Mouse (Mus musculus) stomach, postnatal 0 days (tissue): ENCODE measurements at regions not wholly inside any gene's neighbourhood (a gene's known extent, or its start where the extent isn't known, plus 50 kb on each side); places are given as distances from the start of the nearest gene placed in this dataset.

Experiments used
- ATAC-seq: fragments of 200-750 bp; cut with Nextera tagmentation; 2 replicates; pipeline ENCODE4 v1.8.0; 2017; ENCODE audit not compliant: low FRiP score, low TSS enrichment
- DNase-seq: peaks from one replicate; pipeline ENCODE4 v3.0.0-alpha.2; 2016; ENCODE audit warnings: low spot score
- H3K27ac ChIP-seq: fragments of 300-500 bp; sonication (generic); replicated peaks from 2 replicates; pipeline ENCODE4 v1.5.1; 2014; ENCODE audit warnings: mild to moderate bottlenecking, control low read depth
- H3K27me3 ChIP-seq: fragments of 300-500 bp; sonication (generic); 2 replicates; pipeline ENCODE4 v1.6.1; 2014; ENCODE audit warnings: low read length; ENCODE audit not compliant: control insufficient read depth, insufficient read depth
- H3K36me3 ChIP-seq: fragments of 300-500 bp; sonication (generic); 2 replicates; pipeline ENCODE4 v1.6.1; 2014; ENCODE audit warnings: low read length, mixed read lengths; ENCODE audit not compliant: control insufficient read depth, insufficient read depth
- H3K4me1 ChIP-seq: fragments of 300-500 bp; sonication (generic); replicated peaks from 2 replicates; pipeline ENCODE4 v1.6.1; 2014; ENCODE audit warnings: antibody characterized with exemption; ENCODE audit not compliant: control insufficient read depth, insufficient read depth
- H3K4me2 ChIP-seq: fragments of 300-500 bp; sonication (generic); replicated peaks from 2 replicates; pipeline ENCODE4 v1.6.1; 2014; ENCODE audit warnings: low read depth, mild to moderate bottlenecking, control low read depth, moderate library complexity
- H3K4me3 ChIP-seq: fragments of 300-500 bp; sonication (generic); 2 replicates; pipeline ENCODE4 v1.5.1; 2014; ENCODE audit warnings: low read depth, low read length, control low read depth
- H3K9ac ChIP-seq: fragments of 300-500 bp; sonication (generic); 2 replicates; pipeline ENCODE4 v1.6.1; 2014; ENCODE audit warnings: mild to moderate bottlenecking, low read length, control low read depth, mixed read lengths
- H3K9me3 ChIP-seq: fragments of 300-500 bp; sonication (generic); 2 replicates; pipeline ENCODE4 v1.6.1; 2016; ENCODE audit warnings: low read length; ENCODE audit not compliant: control insufficient read depth
- CTCF ChIP-seq: IDR thresholded peaks from 2 replicates; pipeline ENCODE4 v1.5.1; 2016; ENCODE audit warnings: antibody characterized with exemption, low read depth, mild to moderate bottlenecking, moderate library complexity
- EP300 ChIP-seq: optimal IDR thresholded peaks from 2 replicates; pipeline ENCODE3; 2016; ENCODE audit warnings: antibody characterized with exemption
- WGBS: fragments of 180-500 bp; shearing (Covaris S2); extraction: QIAGEN DNeasy Blood & Tissue Kit; methylation state at CpG from one replicate; pipeline ENCODE4 v1.1.7; 2014; 5-methylcytosine and 5-hydroxymethylcytosine counted together

GRCm38 (mm10) chr16:79407385-79407784, 316.5 kb upstream of the Tmprss15 start:
- Histone ChIP-seq H3K36me3 (no peaks in the 10 kb centered on the region), H3K4me3 (no peak overlapping the region), H3K9ac (no peak overlapping the region), H3K4me2 (no peak overlapping the region), H3K9me3 (no peaks in the 10 kb centered on the region), H3K27me3 (no peaks in the 10 kb centered on the region), H3K27ac (no peak overlapping the region), H3K4me1 (no peaks in the 10 kb centered on the region)
- TF ChIP-seq EP300 = no peak
- no peak for TF ChIP-seq CTCF
- DNase-seq (no peak), ATAC-seq (no peak)

DNA sequence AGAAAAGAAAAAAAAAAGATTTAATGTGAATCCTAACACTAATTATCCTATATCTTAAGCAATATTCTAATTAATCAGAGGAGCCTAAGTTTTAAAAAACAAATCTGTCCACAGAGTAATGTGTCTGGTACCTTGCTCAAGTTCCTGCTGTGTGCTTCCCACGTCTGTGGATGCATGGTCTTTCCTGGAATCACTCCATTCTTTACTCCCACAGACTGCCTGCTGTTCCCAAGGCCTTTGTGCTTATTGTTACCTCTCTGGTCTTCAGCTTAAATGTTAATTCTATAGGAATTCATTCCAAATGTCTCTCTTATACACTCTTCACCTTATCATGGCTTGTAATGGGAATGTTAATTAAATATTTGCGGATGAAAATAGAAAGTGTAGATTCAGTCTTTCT, 315.3 kb upstream of the Tmprss15 start:
- Histone ChIP-seq H3K27me3 (no peaks in the 10 kb centered on the region), H3K36me3 (no peaks in the 10 kb centered on the region), H3K4me3 (no peak overlapping the region), H3K9me3 (no peaks in the 10 kb centered on the region), H3K9ac (no peak overlapping the region), H3K27ac (no peak overlapping the region), H3K4me2 (no peak overlapping the region), H3K4me1 (no peaks in the 10 kb centered on the region)
- no peak for DNase-seq
- no peak for ATAC-seq
- TF ChIP-seq EP300 (no peak), CTCF (no peak)
- WGBS = 58% methylated on average over 2 of the region's 2 CpGs

DNA sequence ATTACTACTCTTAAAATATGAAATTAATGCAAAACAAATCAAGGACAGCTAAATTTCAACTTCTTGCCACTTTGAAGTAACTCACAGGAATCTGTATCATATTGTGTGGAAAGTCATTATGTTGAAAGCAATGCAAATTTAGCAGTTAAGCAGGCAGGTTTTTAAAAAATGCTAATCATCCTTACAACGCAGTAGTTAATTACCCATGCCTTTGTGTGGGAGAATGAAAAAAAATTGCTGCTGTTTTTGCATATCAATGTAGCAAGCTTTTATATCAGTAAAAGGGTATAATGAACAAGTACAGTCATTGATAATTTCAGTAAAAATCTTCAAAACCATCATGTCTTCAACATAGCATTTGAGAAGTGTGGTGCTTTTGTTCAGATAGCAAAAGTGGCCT, 313.2 kb upstream of the Tmprss15 start:
- no peaks in the 10 kb centered on the region for H3K4me1 ChIP-seq
- no peak overlapping the region for H3K4me3 ChIP-seq
- no peaks in the 10 kb centered on the region for H3K9me3 ChIP-seq
- no peak overlapping the region for H3K9ac ChIP-seq
- no peak overlapping the region for H3K27ac ChIP-seq
- no peak for ATAC-seq
- no peak overlapping the region for H3K4me2 ChIP-seq
- WGBS = 93% methylated on average over 1 of the region's 1 CpGs
- no peaks in the 10 kb centered on the region for H3K27me3 ChIP-seq
- no peaks in the 10 kb centered on the region for H3K36me3 ChIP-seq
- no peak for DNase-seq
- TF ChIP-seq EP300 (no peak), CTCF (no peak)

DNA sequence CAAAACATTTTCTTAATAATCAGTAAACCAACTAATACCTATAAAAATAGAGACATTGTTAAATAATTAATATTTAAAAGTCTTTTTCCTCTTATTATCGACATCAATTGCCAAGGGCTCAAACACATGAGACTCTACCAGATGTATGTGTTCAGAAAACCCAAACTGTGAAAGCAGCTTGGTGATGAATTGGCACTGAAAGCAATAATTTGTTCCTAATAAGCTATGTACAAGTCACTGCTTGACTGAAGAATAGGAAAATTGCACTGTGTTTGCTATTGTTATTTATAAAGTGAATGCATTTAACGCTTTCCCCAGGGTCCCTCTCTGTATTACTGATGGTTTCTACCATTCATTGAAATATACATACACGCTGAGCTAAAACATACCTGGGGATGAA, 309.2 kb upstream of the Tmprss15 start:
- ATAC-seq (no peak), DNase-seq (no peak)
- WGBS = 84% methylated on average over 3 of the region's 3 CpGs

GRCm38 (mm10) chr16:79398476-79398875, 307.6 kb upstream of the Tmprss15 start:
- no peaks in the 10 kb centered on the region for H3K9me3 ChIP-seq
- H3K4me2 ChIP-seq = no peak overlapping the region
- DNase-seq (no peak), ATAC-seq (no peak)
- WGBS = 72% methylated on average over 2 of the region's 2 CpGs
- no peaks in the 10 kb centered on the region for H3K36me3 ChIP-seq
- H3K27ac ChIP-seq = no peak overlapping the region
- no peak overlapping the region for H3K4me3 ChIP-seq
- no peaks in the 10 kb centered on the region for H3K27me3 ChIP-seq
- TF ChIP-seq CTCF = no peak
- no peak overlapping the region for H3K9ac ChIP-seq
- no peaks in the 10 kb centered on the region for H3K4me1 ChIP-seq

More for the DNA sequence above, 309.2 kb upstream of the Tmprss15 start:
- H3K27ac ChIP-seq = no peak overlapping the region
- H3K36me3 ChIP-seq = no peaks in the 10 kb centered on the region
- no peak overlapping the region for H3K4me2 ChIP-seq
- H3K27me3 ChIP-seq = no peaks in the 10 kb centered on the region
- no peaks in the 10 kb centered on the region for H3K9me3 ChIP-seq
- no peaks in the 10 kb centered on the region for H3K4me1 ChIP-seq
- no peak overlapping the region for H3K4me3 ChIP-seq
- no peak overlapping the region for H3K9ac ChIP-seq
- TF ChIP-seq EP300 = no peak
- no peak for TF ChIP-seq CTCF

DNA sequence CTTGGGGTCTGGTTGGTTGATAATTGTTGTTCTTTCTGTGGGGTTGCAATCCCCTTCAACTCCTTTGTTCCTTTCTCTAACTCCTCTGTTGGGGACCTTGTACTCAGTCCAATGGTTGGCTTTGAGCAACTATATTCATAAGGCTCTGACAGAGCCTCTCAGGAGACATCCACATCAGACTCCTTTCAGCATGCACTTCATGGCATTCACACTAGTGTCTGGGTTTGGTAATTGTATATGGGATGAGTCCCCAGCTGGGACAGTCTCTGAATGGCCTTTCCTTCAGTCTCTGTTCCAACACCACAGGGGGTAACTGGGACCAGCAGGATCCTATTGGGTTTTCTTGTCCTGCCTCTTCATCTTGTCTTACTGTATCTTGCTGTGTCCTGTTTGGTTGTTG, 303.5 kb upstream of the Tmprss15 start:
- Histone ChIP-seq H3K27me3 (no peaks in the 10 kb centered on the region), H3K36me3 (no peaks in the 10 kb centered on the region), H3K4me2 (no peak overlapping the region), H3K4me1 (no peaks in the 10 kb centered on the region), H3K27ac (no peak overlapping the region), H3K9ac (no peak overlapping the region), H3K9me3 (no peaks in the 10 kb centered on the region), H3K4me3 (no peak overlapping the region)
- ATAC-seq (no peak), DNase-seq (no peak)
- TF ChIP-seq CTCF = no peak
- TF ChIP-seq EP300 = no peak

GRCm38 (mm10) chr16:79386421-79386820, 295.5 kb upstream of the Tmprss15 start:
- DNase-seq (no peak), ATAC-seq (no peak)
- TF ChIP-seq CTCF = no peak
- no peak for TF ChIP-seq EP300
- no peaks in the 10 kb centered on the region for H3K27me3 ChIP-seq
- WGBS = 52% methylated on average over 3 of the region's 3 CpGs
- no peak overlapping the region for H3K4me2 ChIP-seq
- H3K27ac ChIP-seq = no peak overlapping the region
- no peak overlapping the region for H3K4me3 ChIP-seq
- H3K9me3 ChIP-seq = no peaks in the 10 kb centered on the region
- no peak overlapping the region for H3K9ac ChIP-seq
- no peaks in the 10 kb centered on the region for H3K36me3 ChIP-seq
- no peaks in the 10 kb centered on the region for H3K4me1 ChIP-seq
